Mouse (Mus musculus): ENCODE results near the gene Tmem86a. TPM values are rescaled to one million over a fixed set of nuclear protein-coding genes. Genes with fewer than 3 reads are reported as not detected.
A peak's percentile ranks its signal among the peaks of the same experiment; 100 is the strongest.

Tmem86a gene
- polyA plus RNA-seq, 1 experiment from 2014 or later, result 31.9 TPM

DNA sequence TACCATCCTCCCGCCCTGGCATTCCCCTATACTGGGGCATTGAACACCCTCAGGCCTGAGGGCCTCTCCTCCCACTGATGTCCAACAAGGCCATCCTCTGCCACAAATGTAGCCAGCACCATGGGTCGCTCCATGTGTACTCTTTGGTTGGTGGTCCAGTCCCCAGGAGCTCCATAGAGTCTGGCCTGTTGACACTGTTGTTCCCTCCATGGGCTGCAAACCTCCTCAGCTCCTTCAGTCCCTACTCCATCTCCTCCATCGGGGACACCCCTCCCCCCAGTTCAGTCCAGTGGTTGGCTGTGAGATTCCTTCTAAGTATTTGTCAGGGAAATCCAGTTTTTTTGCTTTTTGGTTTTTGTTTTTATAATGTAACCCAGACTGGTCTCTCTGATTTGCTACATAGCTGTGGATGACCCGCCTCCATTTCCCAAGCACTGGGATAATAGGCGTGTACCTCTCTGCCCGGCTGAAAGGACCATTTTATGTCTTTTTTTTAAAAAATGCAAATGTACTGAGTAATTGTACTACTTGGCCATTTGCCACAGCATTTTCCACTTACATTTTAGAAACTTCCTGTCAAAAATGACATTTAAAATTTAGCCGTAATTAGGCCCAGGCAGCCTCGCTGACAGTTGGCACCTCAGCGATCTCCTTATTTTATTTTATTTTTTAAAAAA lies 19.7 kb upstream of the Tmem86a start:
- no peak overlapping the region for H3K4me2 ChIP-seq
- no peak for TF ChIP-seq CTCF (IDR thresholded peaks at IDR 0.05; ENCODE audit: low read depth)
- no peaks in the 10 kb centered on the region for H3K9me3 ChIP-seq (ENCODE audit: low read depth, low read length)
- DNase-seq, result peak; percentile 52
- no peaks in the 10 kb centered on the region for H3K27me3 ChIP-seq (ENCODE audit: insufficient read depth, low read length)
- H3K36me3 ChIP-seq (ENCODE audit: insufficient read depth), result no peaks in the 10 kb centered on the region
- no peak overlapping the region for H3K27ac ChIP-seq (ENCODE audit: low read depth)
- no peak overlapping the region for H3K4me3 ChIP-seq (ENCODE audit: low read depth, low read length)
- no peak for ATAC-seq (ENCODE audit: insufficient read depth)
- no peak overlapping the region for H3K9ac ChIP-seq
- no peaks in the 10 kb centered on the region for H3K4me1 ChIP-seq (ENCODE audit: insufficient read depth)
- WGBS, result 73% methylated on average over 9 of the region's 9 CpGs

DNA sequence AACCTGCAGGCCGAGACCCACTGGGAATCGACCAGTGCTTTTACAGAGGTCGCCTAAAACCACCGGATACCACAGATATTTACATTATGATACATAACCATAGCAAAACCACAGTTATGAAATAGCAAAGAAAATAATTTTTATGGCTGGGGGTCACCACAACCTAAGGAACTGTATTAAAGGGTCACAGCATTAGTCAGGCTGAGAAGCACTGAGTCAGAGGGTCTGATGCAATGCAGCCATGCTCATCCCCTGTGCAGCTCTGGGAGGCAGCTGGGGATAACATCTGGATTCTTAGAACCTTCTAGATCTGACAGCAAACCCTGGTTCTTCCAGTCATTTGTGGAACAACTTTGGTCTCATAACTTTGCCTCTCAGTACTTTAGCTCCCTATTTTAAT lies 19.0 kb upstream of the Tmem86a start:
- ATAC-seq (ENCODE audit: insufficient read depth), result no peak
- no peak for TF ChIP-seq CTCF (IDR thresholded peaks at IDR 0.05; ENCODE audit: low read depth)
- WGBS, result 68% methylated on average over 4 of the region's 4 CpGs

DNA sequence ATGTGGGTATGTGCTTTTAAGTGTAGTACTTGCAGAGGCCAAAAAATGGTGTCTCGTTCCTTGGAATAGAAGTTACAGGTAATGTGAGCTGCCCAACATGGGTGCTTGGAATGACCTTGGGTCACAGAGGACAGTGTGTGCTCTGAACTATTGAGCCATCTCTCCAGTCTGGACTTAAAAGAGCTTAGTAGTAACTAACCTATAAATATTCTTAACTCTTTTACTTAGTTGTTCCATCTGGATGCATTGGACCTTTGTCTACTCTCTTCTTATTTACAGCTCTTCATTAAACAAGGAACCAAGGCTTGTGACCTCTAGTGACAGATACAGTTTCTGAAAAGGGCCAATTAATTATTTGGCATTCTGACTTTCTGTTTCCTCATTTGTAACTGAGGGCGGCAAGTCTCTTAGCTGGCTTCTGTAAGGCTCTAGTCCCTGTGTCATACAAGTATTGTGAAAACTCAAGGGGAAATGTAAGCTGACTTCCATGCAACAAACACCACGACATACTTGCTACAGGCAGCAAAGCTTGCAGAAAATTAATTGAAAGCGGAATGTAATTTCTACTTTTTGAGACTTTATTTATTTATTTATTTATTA lies 15.5 kb upstream of the Tmem86a start:
- WGBS, result 83% methylated on average over 4 of the region's 4 CpGs
- H3K4me1 ChIP-seq (ENCODE audit: insufficient read depth), result no peaks in the 10 kb centered on the region
- H3K27ac ChIP-seq (ENCODE audit: low read depth), result no peak overlapping the region
- H3K4me3 ChIP-seq (ENCODE audit: low read depth, low read length), result no peak overlapping the region
- no peak for TF ChIP-seq CTCF (IDR thresholded peaks at IDR 0.05; ENCODE audit: low read depth)
- H3K9me3 ChIP-seq (ENCODE audit: low read depth, low read length), result no peaks in the 10 kb centered on the region
- no peaks in the 10 kb centered on the region for H3K27me3 ChIP-seq (ENCODE audit: insufficient read depth, low read length)
- H3K36me3 ChIP-seq (ENCODE audit: insufficient read depth), result no peaks in the 10 kb centered on the region
- ATAC-seq (ENCODE audit: insufficient read depth) (no peak), DNase-seq (no peak)
- no peak overlapping the region for H3K9ac ChIP-seq
- no peak overlapping the region for H3K4me2 ChIP-seq

More for the DNA sequence above, 19.0 kb upstream of the Tmem86a start:
- no peaks in the 10 kb centered on the region for H3K4me1 ChIP-seq (ENCODE audit: insufficient read depth)
- no peak overlapping the region for H3K9ac ChIP-seq
- H3K27ac ChIP-seq (ENCODE audit: low read depth), result no peak overlapping the region
- DNase-seq, result no peak
- no peaks in the 10 kb centered on the region for H3K27me3 ChIP-seq (ENCODE audit: insufficient read depth, low read length)
- no peaks in the 10 kb centered on the region for H3K9me3 ChIP-seq (ENCODE audit: low read depth, low read length)
- H3K4me3 ChIP-seq (ENCODE audit: low read depth, low read length), result no peak overlapping the region
- no peak overlapping the region for H3K4me2 ChIP-seq
- H3K36me3 ChIP-seq (ENCODE audit: insufficient read depth), result no peaks in the 10 kb centered on the region

DNA sequence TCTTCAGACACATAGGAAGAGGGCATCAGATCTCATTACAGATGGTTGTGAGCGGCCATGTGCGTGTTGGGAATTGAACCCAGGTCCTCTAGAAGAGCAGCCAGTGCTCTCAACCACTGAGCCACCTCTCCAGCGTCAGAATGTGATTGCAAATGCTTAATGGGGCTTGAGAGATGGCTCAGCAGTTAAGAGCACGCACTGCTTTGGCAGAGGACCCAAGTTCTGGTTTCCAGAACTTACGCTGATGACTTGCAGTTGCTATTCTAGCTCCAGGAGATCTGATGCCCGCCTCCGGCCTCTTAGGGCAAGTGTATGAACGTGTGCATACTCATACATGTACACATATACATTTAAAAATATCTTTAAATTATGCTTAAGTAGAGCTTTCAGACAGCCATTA lies 15.0 kb upstream of the Tmem86a start:
- TF ChIP-seq CTCF (IDR thresholded peaks at IDR 0.05; ENCODE audit: low read depth), result no peak
- 68% methylated on average over 8 of the region's 8 CpGs for WGBS

DNA sequence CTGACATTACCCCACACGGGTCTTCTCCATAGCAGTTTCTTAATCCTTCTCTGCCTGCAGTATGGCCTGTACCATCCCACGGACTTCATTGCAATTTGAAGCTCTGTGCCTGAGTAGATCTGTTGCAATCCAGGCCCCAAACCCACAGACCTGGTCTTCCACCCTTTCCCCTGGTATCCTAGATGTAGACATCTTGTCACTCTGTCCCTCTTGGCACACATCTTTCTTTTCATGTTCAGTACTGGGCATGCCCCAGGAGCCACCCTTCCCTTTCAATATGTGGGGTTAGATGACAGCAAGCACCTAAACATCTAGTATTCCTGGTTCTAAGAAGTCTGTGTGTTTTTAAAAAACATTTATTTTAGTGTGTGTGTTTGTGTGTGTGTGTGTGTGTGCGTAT lies 8.7 kb upstream of the Tmem86a start:
- Histone ChIP-seq H3K27me3 (ENCODE audit: insufficient read depth, low read length) (no peaks in the 10 kb centered on the region), H3K36me3 (ENCODE audit: insufficient read depth) (no peaks in the 10 kb centered on the region), H3K9ac (no peak overlapping the region), H3K4me1 (ENCODE audit: insufficient read depth) (peaks cover 5% of the 10 kb centered on the region; the same call in 1 of the 2 replicates), H3K4me3 (ENCODE audit: low read depth, low read length) (no peak overlapping the region), H3K4me2 (no peak overlapping the region), H3K9me3 (ENCODE audit: low read depth, low read length) (no peaks in the 10 kb centered on the region), H3K27ac (ENCODE audit: low read depth) (no peak overlapping the region)
- DNase-seq, result no peak
- ATAC-seq (ENCODE audit: insufficient read depth), result no peak
- 86% methylated on average over 3 of the region's 3 CpGs for WGBS
- TF ChIP-seq CTCF (IDR thresholded peaks at IDR 0.05; ENCODE audit: low read depth), result no peak

More for the DNA sequence above, 15.0 kb upstream of the Tmem86a start:
- no peaks in the 10 kb centered on the region for H3K9me3 ChIP-seq (ENCODE audit: low read depth, low read length)
- H3K4me3 ChIP-seq (ENCODE audit: low read depth, low read length), result no peak overlapping the region
- no peaks in the 10 kb centered on the region for H3K36me3 ChIP-seq (ENCODE audit: insufficient read depth)
- no peak overlapping the region for H3K9ac ChIP-seq
- no peaks in the 10 kb centered on the region for H3K4me1 ChIP-seq (ENCODE audit: insufficient read depth)
- no peak for DNase-seq
- no peaks in the 10 kb centered on the region for H3K27me3 ChIP-seq (ENCODE audit: insufficient read depth, low read length)
- no peak overlapping the region for H3K4me2 ChIP-seq
- ATAC-seq (ENCODE audit: insufficient read depth), result no peak
- no peak overlapping the region for H3K27ac ChIP-seq (ENCODE audit: low read depth)

DNA sequence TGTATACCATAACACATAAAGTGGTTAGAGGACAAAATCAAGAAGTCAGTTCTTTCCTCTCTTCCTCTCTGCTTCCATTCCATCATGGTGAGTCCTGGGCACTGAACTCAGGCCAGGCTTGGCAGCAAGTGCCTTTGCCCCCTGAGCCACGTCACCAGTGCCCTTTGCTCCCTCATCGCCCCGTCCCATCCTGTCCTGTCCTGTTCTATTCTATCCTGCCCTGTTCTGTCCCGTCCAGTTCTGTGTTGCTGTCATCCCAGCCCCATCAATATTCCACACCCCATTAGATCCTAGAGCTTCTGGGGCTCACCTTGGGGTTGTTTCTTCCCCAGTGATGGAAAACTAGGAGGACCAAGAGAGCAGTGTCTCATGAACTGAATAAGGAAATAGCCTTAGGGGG lies 8.3 kb upstream of the Tmem86a start:
- ATAC-seq (ENCODE audit: insufficient read depth) (0 out of 2 replicates have a peak, but pooled peaks have one; percentile 23), DNase-seq (no peak)
- Histone ChIP-seq H3K36me3 (ENCODE audit: insufficient read depth) (no peaks in the 10 kb centered on the region), H3K9ac (no peak overlapping the region), H3K4me2 (no peak overlapping the region), H3K9me3 (ENCODE audit: low read depth, low read length) (no peaks in the 10 kb centered on the region), H3K4me3 (ENCODE audit: low read depth, low read length) (no peak overlapping the region), H3K27me3 (ENCODE audit: insufficient read depth, low read length) (no peaks in the 10 kb centered on the region), H3K4me1 (ENCODE audit: insufficient read depth) (peaks cover 5% of the 10 kb centered on the region; the same call in 1 of the 2 replicates), H3K27ac (ENCODE audit: low read depth) (peak overlapping the region; percentile 88)
- 68% methylated on average over 4 of the region's 4 CpGs for WGBS
- no peak for TF ChIP-seq CTCF (IDR thresholded peaks at IDR 0.05; ENCODE audit: low read depth)

DNA sequence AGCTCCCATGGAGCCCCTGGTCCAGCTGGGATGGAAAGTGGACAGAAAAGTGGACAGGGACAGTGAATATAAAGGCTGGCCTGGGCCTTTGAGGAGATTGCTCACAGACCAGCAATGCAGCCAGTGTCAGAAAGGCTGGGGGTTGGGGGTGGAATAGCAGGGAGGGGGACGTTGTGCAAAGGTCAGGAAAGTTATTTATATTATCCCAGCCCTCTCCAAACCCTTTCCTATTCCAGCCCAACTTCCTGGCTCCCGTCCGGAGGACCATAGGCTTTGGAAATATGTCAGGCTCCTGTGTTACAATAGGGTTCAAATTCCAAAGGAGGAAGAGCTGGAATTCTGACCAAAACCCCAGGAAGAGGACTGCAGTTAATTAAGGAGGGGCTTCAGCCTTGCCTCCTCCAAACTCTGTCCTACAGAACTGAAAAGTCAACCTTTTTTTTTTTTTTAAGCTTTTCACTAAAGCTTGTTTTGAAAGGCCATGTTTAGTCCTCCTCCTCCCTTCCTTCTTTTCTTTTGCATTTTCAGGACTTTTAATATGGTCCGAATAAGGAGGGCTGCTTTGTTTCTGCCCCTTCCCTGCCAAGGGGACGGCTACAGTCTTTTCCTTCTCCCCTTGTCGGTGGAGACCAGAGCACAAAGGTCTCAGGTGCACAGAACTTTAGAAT lies 7.4 kb upstream of the Tmem86a start:
- Histone ChIP-seq H3K27me3 (ENCODE audit: insufficient read depth, low read length) (no peaks in the 10 kb centered on the region), H3K4me1 (ENCODE audit: insufficient read depth) (peaks cover 5% of the 10 kb centered on the region; the same call in 1 of the 2 replicates), H3K9ac (no peak overlapping the region), H3K36me3 (ENCODE audit: insufficient read depth) (no peaks in the 10 kb centered on the region), H3K9me3 (ENCODE audit: low read depth, low read length) (no peaks in the 10 kb centered on the region), H3K27ac (ENCODE audit: low read depth) (peak overlapping the region; percentile 88), H3K4me3 (ENCODE audit: low read depth, low read length) (no peak overlapping the region), H3K4me2 (no peak overlapping the region)
- ATAC-seq (ENCODE audit: insufficient read depth), result peak; percentile 88
- WGBS, result 34% methylated on average over 6 of the region's 6 CpGs
- TF ChIP-seq CTCF (IDR thresholded peaks at IDR 0.05; ENCODE audit: low read depth), result no peak
- DNase-seq, result peak; percentile 72

All from lung, embryonic 14.5 days (tissue).